Mouse (Mus musculus): Measurements from ENCODE around the gene Apbb1. TPM values are rescaled to one million over a fixed set of nuclear protein-coding genes. Genes with fewer than 3 reads are reported as not detected.

Apbb1 gene
- polyA plus RNA-seq, 1 experiment from 2014 or later, result 59.7 TPM

DNA sequence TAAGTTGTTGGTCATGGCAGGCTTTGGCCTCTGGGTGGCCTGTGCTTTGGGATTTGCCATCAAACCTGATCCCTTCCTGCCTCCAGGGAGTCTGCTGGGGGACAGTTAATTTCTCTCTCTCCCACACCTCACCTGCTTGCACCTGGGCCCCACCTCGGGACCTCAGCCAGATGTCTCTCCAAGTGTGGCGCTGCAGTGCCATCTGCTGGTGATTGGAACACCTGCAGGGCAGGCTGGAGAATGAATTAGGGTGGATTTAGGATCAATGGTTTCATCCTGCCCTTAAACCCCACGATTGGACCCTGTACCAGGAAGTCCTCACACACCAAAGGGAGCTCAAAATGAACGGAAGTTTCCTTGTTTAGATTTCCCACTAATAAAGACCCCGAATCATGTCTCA lies 66.3 kb downstream of the Apbb1 start:
- Histone ChIP-seq H3K27me3 (ENCODE audit: control insufficient read depth, insufficient read depth, low read length) (no peaks in the 10 kb centered on the region), H3K4me2 (ENCODE audit: low read depth, low read length) (no peak overlapping the region), H3K4me3 (ENCODE audit: low read depth, low read length) (no peak overlapping the region), H3K4me1 (ENCODE audit: control insufficient read depth, insufficient read depth, low read length) (no peaks in the 10 kb centered on the region), H3K36me3 (replicated peaks; ENCODE audit: control insufficient read depth, insufficient read depth, low read depth, low read length) (no peaks in the 10 kb centered on the region), H3K27ac (replicated peaks; ENCODE audit: low read depth, low read length) (no peak overlapping the region), H3K9me3 (replicated peaks; ENCODE audit: control insufficient read depth, low read length) (no peaks in the 10 kb centered on the region), H3K9ac (replicated peaks; ENCODE audit: low read length) (no peak overlapping the region)
- ATAC-seq (replicated peaks; ENCODE audit: insufficient number of reproducible peaks, low FRiP score, low TSS enrichment, low read depth) (peak; percentile 48; the same call in 1 of the 2 replicates), DNase-seq (ENCODE audit: low spot score) (peak; percentile 77)
- WGBS, result 14% methylated on average over 5 of the region's 5 CpGs

DNA sequence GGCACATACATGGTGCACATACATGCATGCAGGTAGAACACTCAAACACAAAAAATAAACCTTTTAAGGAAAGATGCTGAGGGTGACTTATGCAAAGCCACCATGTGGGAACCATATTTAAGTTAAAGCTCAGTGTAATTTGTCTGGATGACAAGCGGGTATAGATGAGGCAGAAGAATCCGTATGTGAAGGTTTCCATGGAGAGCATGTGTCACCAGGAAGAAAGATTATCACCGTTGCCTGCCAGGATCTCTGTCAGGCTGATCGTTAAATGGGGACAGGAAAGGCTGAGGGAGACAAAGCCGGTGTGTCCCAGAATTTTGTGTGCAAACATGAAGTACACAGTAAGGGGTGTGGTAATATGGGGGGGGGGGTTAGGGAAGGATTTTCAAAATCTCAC lies 66.9 kb downstream of the Apbb1 start:
- Histone ChIP-seq H3K27me3 (ENCODE audit: control insufficient read depth, insufficient read depth, low read length) (no peaks in the 10 kb centered on the region), H3K36me3 (replicated peaks; ENCODE audit: control insufficient read depth, insufficient read depth, low read depth, low read length) (no peaks in the 10 kb centered on the region), H3K9ac (replicated peaks; ENCODE audit: low read length) (no peak overlapping the region), H3K9me3 (replicated peaks; ENCODE audit: control insufficient read depth, low read length) (no peaks in the 10 kb centered on the region), H3K27ac (replicated peaks; ENCODE audit: low read depth, low read length) (no peak overlapping the region), H3K4me3 (ENCODE audit: low read depth, low read length) (no peak overlapping the region), H3K4me1 (ENCODE audit: control insufficient read depth, insufficient read depth, low read length) (no peaks in the 10 kb centered on the region), H3K4me2 (ENCODE audit: low read depth, low read length) (no peak overlapping the region)
- no peak for ATAC-seq (replicated peaks; ENCODE audit: insufficient number of reproducible peaks, low FRiP score, low TSS enrichment, low read depth)
- DNase-seq (ENCODE audit: low spot score), result no peak
- WGBS, result 74% methylated on average over 5 of the region's 5 CpGs

DNA sequence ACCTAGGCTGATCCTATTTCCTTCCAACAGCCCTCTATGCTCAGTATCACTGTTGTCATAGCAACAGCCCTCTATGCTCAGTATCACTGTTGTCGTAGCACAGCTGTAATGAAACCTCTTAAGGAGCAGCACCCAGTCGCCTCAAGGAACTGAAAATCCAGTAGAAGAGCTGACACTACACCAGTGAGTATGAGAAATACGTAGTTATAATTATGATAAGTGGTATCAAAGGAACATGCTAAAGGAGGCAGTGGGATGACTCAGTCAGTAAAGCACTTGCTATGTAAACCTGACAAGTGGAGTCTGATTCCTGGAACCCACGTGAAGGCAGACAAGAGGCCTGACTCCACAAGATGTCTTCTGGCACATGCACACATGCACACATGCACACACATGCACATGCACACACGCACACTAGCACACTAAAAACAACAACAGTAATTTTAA lies 67.6 kb downstream of the Apbb1 start:
- H3K9ac ChIP-seq (replicated peaks; ENCODE audit: low read length), result no peak overlapping the region
- no peaks in the 10 kb centered on the region for H3K36me3 ChIP-seq (replicated peaks; ENCODE audit: control insufficient read depth, insufficient read depth, low read depth, low read length)
- WGBS, result 50% methylated on average over 5 of the region's 5 CpGs
- no peak overlapping the region for H3K4me2 ChIP-seq (ENCODE audit: low read depth, low read length)
- H3K27ac ChIP-seq (replicated peaks; ENCODE audit: low read depth, low read length), result no peak overlapping the region
- ATAC-seq (replicated peaks; ENCODE audit: insufficient number of reproducible peaks, low FRiP score, low TSS enrichment, low read depth), result no peak
- no peaks in the 10 kb centered on the region for H3K27me3 ChIP-seq (ENCODE audit: control insufficient read depth, insufficient read depth, low read length)
- H3K9me3 ChIP-seq (replicated peaks; ENCODE audit: control insufficient read depth, low read length), result no peaks in the 10 kb centered on the region
- no peak for DNase-seq (ENCODE audit: low spot score)
- H3K4me1 ChIP-seq (ENCODE audit: control insufficient read depth, insufficient read depth, low read length), result no peaks in the 10 kb centered on the region
- no peak overlapping the region for H3K4me3 ChIP-seq (ENCODE audit: low read depth, low read length)

DNA sequence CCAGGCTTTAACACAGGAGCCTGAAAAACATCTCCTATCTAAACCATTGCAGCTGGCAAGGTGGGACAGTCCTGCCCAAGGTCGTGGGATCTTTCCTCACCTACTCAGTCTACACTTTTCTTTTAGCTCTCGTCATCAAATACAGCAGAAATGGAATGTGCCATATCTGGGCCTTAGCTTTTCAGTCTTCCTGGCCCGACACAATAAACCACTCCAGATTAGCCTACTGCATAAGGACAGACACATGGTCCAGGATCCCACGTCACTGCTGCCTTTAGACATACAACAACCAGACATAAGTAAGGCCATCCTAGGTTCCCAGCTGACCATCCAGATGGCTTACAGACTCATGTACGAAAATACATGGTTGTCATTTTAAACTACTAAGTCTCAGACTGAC lies 71.3 kb downstream of the Apbb1 start:
- no peak overlapping the region for H3K9ac ChIP-seq (replicated peaks; ENCODE audit: low read length)
- ATAC-seq (replicated peaks; ENCODE audit: insufficient number of reproducible peaks, low FRiP score, low TSS enrichment, low read depth) (no peak), DNase-seq (ENCODE audit: low spot score) (no peak)
- H3K27ac ChIP-seq (replicated peaks; ENCODE audit: low read depth, low read length), result no peak overlapping the region
- WGBS, result 81% methylated on average over 5 of the region's 5 CpGs
- no peaks in the 10 kb centered on the region for H3K9me3 ChIP-seq (replicated peaks; ENCODE audit: control insufficient read depth, low read length)
- no peak overlapping the region for H3K4me2 ChIP-seq (ENCODE audit: low read depth, low read length)
- no peak overlapping the region for H3K4me3 ChIP-seq (ENCODE audit: low read depth, low read length)
- no peaks in the 10 kb centered on the region for H3K4me1 ChIP-seq (ENCODE audit: control insufficient read depth, insufficient read depth, low read length)
- no peaks in the 10 kb centered on the region for H3K36me3 ChIP-seq (replicated peaks; ENCODE audit: control insufficient read depth, insufficient read depth, low read depth, low read length)
- H3K27me3 ChIP-seq (ENCODE audit: control insufficient read depth, insufficient read depth, low read length), result no peaks in the 10 kb centered on the region

Other genes starting within 250 kb of the Apbb1 start
- gene Olfr690, start 247.5 kb downstream of the Apbb1 start, polyA plus RNA-seq (2014; fragmentation: Nextera tagmentation; extraction: Ambion mirVana), result not detected in 2 replicates
- gene Olfr691, start 239.4 kb downstream of the Apbb1 start, polyA plus RNA-seq (2014; fragmentation: Nextera tagmentation; extraction: Ambion mirVana), result not detected in 2 replicates
- gene Olfr692, start 213.4 kb downstream of the Apbb1 start, polyA plus RNA-seq (2014; fragmentation: Nextera tagmentation; extraction: Ambion mirVana), result not detected in 2 replicates
- not detected in 2 replicates for gene Gm5901, start 206.6 kb downstream of the Apbb1 start, polyA plus RNA-seq (2014; fragmentation: Nextera tagmentation; extraction: Ambion mirVana)
- gene Fam160a2, start 181.6 kb downstream of the Apbb1 start, polyA plus RNA-seq (2014; fragmentation: Nextera tagmentation; extraction: Ambion mirVana), result 26.7 and 30.3 TPM in 2 replicates
- gene Cnga4, start 177.1 kb downstream of the Apbb1 start, polyA plus RNA-seq (2014; fragmentation: Nextera tagmentation; extraction: Ambion mirVana), result 0.11 TPM in 1 of 2 replicates, not detected in the other
- gene Cckbr, start 155.9 kb downstream of the Apbb1 start, polyA plus RNA-seq (2014; fragmentation: Nextera tagmentation; extraction: Ambion mirVana), result 0.10 and 0.15 TPM in 2 replicates
- gene Cavin3, start 99.4 kb downstream of the Apbb1 start, polyA plus RNA-seq (2014; fragmentation: Nextera tagmentation; extraction: Ambion mirVana), result 23.9 and 25.7 TPM in 2 replicates
- 38.5 and 45.2 TPM in 2 replicates for gene Smpd1, start 27.3 kb downstream of the Apbb1 start, polyA plus RNA-seq (2014; fragmentation: Nextera tagmentation; extraction: Ambion mirVana)
- 0.14 and 0.59 TPM in 2 replicates for gene Hpx, start 18.5 kb upstream of the Apbb1 start, polyA plus RNA-seq (2014; fragmentation: Nextera tagmentation; extraction: Ambion mirVana)
- gene Trim3, start 51.9 kb upstream of the Apbb1 start, polyA plus RNA-seq (2014; fragmentation: Nextera tagmentation; extraction: Ambion mirVana), result 19.2 and 23.6 TPM in 2 replicates
- gene Timm10b, start 58.4 kb upstream of the Apbb1 start, polyA plus RNA-seq (2014; fragmentation: Nextera tagmentation; extraction: Ambion mirVana), result 150 and 152 TPM in 2 replicates
- gene Arfip2, start 58.8 kb upstream of the Apbb1 start, polyA plus RNA-seq (2014; fragmentation: Nextera tagmentation; extraction: Ambion mirVana), result 71.2 and 76.3 TPM in 2 replicates
- 7.7 and 11.4 TPM in 2 replicates for gene Gm45799, start 58.9 kb upstream of the Apbb1 start, polyA plus RNA-seq (2014; fragmentation: Nextera tagmentation; extraction: Ambion mirVana)
- 0.28 and 1.4 TPM in 2 replicates for gene Dnhd1, start 69.2 kb upstream of the Apbb1 start, polyA plus RNA-seq (2014; fragmentation: Nextera tagmentation; extraction: Ambion mirVana)
- 239 TPM in 2 replicates for gene Ilk, start 154.9 kb upstream of the Apbb1 start, polyA plus RNA-seq (2014; fragmentation: Nextera tagmentation; extraction: Ambion mirVana)
- 46.2 and 51.2 TPM in 2 replicates for gene Rrp8, start 155.7 kb upstream of the Apbb1 start, polyA plus RNA-seq (2014; fragmentation: Nextera tagmentation; extraction: Ambion mirVana)
- 168 and 181 TPM in 2 replicates for gene Taf10, start 162.7 kb upstream of the Apbb1 start, polyA plus RNA-seq (2014; fragmentation: Nextera tagmentation; extraction: Ambion mirVana)
- gene Tpp1, start 170.6 kb upstream of the Apbb1 start, polyA plus RNA-seq (2014; fragmentation: Nextera tagmentation; extraction: Ambion mirVana), result 38.1 and 42.6 TPM in 2 replicates
- 18.5 and 19.3 TPM in 2 replicates for gene Dchs1, start 206.0 kb upstream of the Apbb1 start, polyA plus RNA-seq (2014; fragmentation: Nextera tagmentation; extraction: Ambion mirVana)
- 294 and 319 TPM in 2 replicates for gene Mrpl17, start 229.4 kb upstream of the Apbb1 start, polyA plus RNA-seq (2014; fragmentation: Nextera tagmentation; extraction: Ambion mirVana)